Mouse (Mus musculus) megakaryocyte, adult 5-6 weeks (primary cell): ENCODE results near the gene Nrde2. TPM values are rescaled to one million over a fixed set of nuclear protein-coding genes. Genes with fewer than 3 reads are reported as not detected.
"Not testable (repeated sequence)": the region's sequence is repeated elsewhere in the genome, so short reads cannot be mapped to it uniquely, and the experiment has no call there.

ENCODE experiments used
- ATAC-seq: 2 replicates; pipeline ENCODE4 v1.8.0; 2016; ENCODE audit warnings: mild to moderate bottlenecking, inconsistent platforms; ENCODE audit not compliant: poor library complexity, severe bottlenecking
- total RNA-seq, 2 experiments: library from RNA; stranded (forward) in 1 of 2; stranded (reverse) in 1 of 2; fragments of 153-499, 151-499 nt in 1 of 2; fragments of 221-1000, 200-1000 nt in 1 of 2; gene quantifications; 2 replicates each; pipeline versions ENCODE4 v1.2.3 to v1.2.4; 2015 to 2017

Nrde2 gene
- total RNA-seq (2015) = 3.3 and 8.2 TPM in 2 replicates
- 20.4 and 25.9 TPM in 2 replicates for total RNA-seq (2017)

DNA sequence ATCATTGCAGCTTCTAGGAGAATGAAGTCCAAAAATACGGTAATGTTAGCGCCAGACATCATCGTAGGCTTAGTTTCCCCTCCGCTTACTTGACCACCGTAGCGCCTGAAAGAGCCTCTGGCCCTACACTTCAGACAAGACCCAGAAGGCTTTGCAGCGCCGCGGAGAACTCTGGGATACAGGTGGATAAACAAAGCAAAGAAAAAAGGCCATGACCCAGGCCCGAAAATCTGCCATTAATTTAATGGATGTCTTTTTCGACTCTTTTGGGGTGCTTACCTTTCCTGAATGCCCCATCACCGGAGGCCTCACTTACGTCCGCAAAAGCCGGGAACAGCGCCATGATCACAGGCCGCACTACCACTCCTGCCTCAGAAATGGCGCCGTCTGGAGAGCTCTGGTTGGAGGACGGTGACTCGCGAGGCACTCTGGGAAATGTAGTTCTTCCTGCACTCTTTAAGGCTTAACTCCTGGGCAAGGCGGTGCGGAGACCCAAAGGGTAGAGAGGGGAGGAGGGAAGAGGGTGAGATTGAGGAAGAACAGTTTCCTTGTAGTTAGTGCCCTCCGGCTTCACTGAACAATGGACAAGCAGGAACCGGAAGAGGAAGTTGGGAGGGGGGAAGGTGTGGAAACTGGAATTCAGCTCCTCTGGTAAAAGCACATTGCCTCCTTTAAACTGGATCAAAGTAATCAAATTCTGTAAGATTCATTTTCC, at the start of gene Nrde2:
Gene Nrde2 (minus strand): TSS at position 393 of the 715 bp plus-strand sequence.
- peak; percentile 99 for ATAC-seq

- ATAC-seq = no peak
Measured at GRCm38 (mm10) chr12:100206926-100207325, 47.5 kb upstream of the Nrde2 start.

GRCm38 (mm10) chr12:100206521-100206920, 47.1 kb upstream of the Nrde2 start:
- no peak for ATAC-seq

DNA sequence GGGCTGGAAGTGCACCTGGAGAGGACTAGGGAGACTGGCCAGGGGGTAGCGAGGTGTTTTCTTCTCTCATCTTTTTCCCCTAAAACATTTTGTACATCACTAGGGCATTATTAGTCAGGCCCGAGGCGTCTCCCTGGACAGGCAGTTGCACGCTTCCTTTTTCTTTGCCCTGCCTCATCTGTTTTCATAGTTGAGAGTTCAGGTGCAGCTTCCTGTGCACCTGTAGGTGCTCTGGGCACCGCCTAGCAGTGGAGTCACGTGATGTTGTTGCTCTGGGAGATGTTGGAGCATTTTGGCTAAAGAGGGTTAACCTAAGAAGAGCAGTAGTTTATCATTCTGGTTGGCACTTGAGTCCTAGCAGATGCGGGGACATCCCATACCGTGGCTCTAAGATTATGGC, 45.7 kb upstream of the Nrde2 start:
- ATAC-seq = no peak

DNA sequence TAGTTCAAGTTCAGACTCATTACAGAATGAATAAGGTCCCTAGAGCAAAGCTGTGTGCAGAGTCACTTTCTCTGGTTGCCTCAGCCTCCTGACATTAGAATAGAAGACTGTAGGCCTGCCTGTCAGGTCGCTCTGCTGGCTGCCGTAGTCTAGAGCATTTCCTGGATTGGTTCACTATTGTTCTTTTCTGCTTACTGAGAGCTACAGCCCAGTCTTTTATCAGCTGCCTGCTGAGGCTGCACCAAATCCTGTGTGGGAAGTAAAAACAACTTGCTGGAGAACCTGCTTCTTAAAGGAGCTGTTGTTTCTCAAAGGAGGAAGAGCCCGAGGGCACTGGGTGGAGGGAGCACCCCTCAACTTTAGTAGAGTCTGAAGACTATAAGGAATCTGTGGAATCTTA, 44.3 kb upstream of the Nrde2 start:
- no peak for ATAC-seq

GRCm38 (mm10) chr12:100201838-100202237, 42.4 kb upstream of the Nrde2 start:
- peak; percentile 63 for ATAC-seq

DNA sequence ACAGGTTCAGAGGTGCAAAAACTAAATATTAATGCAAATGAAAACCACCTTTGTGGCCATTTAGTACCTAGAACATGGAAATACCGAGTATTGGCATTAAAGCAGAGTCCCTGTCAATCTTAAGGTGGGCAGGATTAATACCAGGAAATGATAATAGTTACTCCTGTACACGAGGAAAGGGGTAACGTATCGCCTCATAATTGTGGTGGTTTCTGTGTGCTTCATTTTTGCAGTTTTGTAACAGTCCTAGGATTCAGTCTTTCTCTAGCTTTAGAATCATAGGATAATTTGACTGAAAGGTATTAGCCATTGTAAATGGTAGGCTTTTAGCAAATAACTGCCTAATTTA, 41.9 kb upstream of the Nrde2 start:
- no peak for ATAC-seq

GRCm38 (mm10) chr12:100200645-100201362, 41.4 kb upstream of the Nrde2 start:
- peak; percentile 15 for ATAC-seq

DNA sequence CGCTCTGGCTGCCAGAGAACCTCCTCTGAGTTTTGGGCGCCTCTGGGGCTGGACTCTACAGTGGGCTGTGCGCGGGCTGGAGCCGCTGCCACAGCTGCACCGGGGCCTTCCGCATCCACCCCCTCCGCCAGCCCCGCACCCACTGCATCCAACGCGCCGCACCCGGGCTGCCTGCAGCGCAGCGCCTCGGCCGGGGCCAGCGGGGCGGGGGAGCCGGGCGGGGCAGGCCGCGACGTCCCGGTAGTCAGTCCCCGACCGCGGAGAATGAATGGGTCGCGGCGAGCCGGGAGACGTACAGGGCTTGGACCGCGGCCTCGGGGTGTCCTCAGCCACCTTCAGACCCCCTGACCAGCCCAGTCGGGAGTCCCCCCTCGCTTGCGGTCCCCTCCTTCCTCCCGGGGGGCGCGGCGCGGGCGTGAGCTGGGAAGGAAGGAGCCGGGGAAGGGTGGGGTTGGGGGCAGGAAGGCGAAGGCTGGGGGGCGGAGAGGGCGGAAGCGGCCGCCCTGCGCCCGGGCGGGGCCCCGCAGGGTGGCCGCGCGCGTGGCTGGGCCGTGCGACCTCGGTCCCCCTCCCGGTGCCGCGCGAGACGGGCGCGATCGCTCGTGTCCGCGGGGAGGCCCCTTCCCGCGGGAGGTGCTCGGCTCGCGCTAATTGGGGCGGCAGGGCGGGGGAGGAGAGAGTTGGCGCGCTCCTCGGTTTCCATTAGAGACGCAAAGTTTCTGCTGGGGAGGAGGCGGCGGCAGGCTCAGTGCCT, 40.6 kb upstream of the Nrde2 start:
- ATAC-seq = peak; percentile 27

GRCm38 (mm10) chr12:100198967-100199660, 39.7 kb upstream of the Nrde2 start, which contains the start of gene Calm1:
TSS of gene Calm1 (plus strand) at chr12:100199435.
- peak; percentile 74 for ATAC-seq

GRCm38 (mm10) chr12:100196786-100197185, 37.3 kb upstream of the Nrde2 start:
- ATAC-seq = no peak

- peak; percentile 72 for ATAC-seq
Measured at GRCm38 (mm10) chr12:100194181-100194580, 34.7 kb upstream of the Nrde2 start.

GRCm38 (mm10) chr12:100190802-100191201, 31.3 kb upstream of the Nrde2 start:
- ATAC-seq = no peak

GRCm38 (mm10) chr12:100187756-100188430, 28.4 kb upstream of the Nrde2 start:
- no peak for ATAC-seq

- peak; percentile 87 for ATAC-seq
Measured at GRCm38 (mm10) chr12:100187013-100187755, 27.7 kb upstream of the Nrde2 start.

- no peak for ATAC-seq
Measured at GRCm38 (mm10) chr12:100186376-100186775, 26.9 kb upstream of the Nrde2 start.

DNA sequence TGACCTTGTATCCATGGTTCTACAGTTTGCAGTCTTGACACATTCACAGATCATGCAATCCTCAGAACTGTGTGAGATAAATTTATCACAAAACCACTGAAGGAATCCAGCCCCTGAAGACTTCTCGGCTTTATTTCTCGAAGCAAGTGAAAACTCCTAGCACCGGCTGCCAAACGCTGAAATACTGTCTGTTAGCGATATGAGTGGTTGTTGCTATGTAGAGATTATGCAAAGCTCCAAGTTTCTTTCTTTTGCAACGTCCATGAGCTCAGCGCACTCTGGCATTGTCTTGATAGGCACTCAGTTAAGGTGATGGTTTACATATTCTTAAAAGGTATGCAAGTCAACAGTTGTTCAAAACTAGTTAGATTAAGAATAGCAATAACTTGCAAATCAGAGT, 26.4 kb upstream of the Nrde2 start:
- no peak for ATAC-seq

GRCm38 (mm10) chr12:100184976-100185375, 25.5 kb upstream of the Nrde2 start:
- not testable (repeated sequence) for ATAC-seq

GRCm38 (mm10) chr12:100183970-100184369, 24.5 kb upstream of the Nrde2 start:
- peak; percentile 66 for ATAC-seq

DNA sequence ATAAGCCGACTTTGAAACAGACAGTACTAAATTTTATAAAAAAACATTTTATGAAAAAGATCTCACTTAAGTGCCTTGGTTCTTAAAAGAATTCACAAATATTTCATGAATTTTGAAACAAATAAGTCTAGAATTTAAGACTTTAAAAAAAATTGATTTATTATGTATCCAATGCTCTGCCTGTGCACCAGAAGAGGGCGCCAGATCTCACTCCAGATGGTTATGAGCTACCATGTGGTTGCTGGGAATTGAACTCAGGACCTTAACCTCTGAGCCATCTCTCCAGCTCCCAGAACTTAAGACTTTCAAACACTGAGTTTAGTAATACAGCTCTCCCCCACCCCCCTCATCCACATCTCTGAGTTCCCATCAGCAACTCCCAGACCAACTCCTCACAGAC, 23.2 kb upstream of the Nrde2 start:
- ATAC-seq = no peak
